Mouse (Mus musculus): Measurements from ENCODE around the gene Hist1h2ag. TPM values are rescaled to one million over a fixed set of nuclear protein-coding genes. Genes with fewer than 3 reads are reported as not detected.
A peak's percentile ranks its signal among the peaks of the same experiment; 100 is the strongest.

Hist1h2ag gene
- polyA plus RNA-seq, 1 experiment from 2014 or later: 9.4 TPM

DNA sequence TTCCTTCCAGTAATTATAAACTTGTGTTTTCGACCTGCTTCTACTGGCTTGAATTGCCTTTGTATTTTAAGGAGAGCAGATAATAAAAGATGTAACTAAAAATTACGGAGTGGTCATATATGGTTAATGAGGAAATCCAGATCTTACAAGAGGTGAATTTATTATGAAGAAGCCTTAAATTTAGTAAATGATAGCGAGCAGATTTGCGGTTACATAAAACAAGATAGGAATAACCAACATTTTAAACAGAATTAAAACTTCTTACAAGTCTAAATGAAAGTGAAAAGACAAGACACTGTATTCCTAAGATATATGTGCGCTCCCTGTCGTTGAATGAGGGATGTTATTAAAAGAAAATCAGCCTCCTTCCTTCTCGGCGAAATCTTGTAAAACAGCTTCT lies 47.8 kb downstream of the Hist1h2ag start:
- DNase-seq (no peak), ATAC-seq (no peak)
- Histone ChIP-seq H3K27me3 (ENCODE audit: insufficient read depth, low read length) (peaks cover 54% of the 10 kb centered on the region), H3K9me3 (ENCODE audit: low read length) (peaks cover 3% of the 10 kb centered on the region; the same call in 1 of the 2 replicates), H3K4me1 (ENCODE audit: insufficient read depth) (peaks cover 16% of the 10 kb centered on the region), H3K4me2 (ENCODE audit: low read depth, low read length) (peak overlapping the region; percentile 66), H3K9ac (replicated peaks) (no peak overlapping the region; the same call in 1 of the 2 replicates), H3K27ac (ENCODE audit: low read depth) (no peak overlapping the region), H3K36me3 (replicated peaks; ENCODE audit: insufficient read depth, low read length) (no peaks in the 10 kb centered on the region), H3K4me3 (ENCODE audit: low read depth, low read length) (peak overlapping the region; percentile 44)
- WGBS (ENCODE audit: insufficient replicate concordance): 5% methylated on average over 8 of the region's 8 CpGs
- TF ChIP-seq EP300 (IDR thresholded peaks at IDR 0.05; ENCODE audit: low read depth) (no peak), CTCF (IDR thresholded peaks at IDR 0.05; ENCODE audit: low read depth) (no peak)

- Histone ChIP-seq H3K4me2 (ENCODE audit: low read depth, low read length) (peak overlapping the region; percentile 66; the same call in 1 of the 2 replicates), H3K27ac (ENCODE audit: low read depth) (no peak overlapping the region), H3K9ac (replicated peaks) (no peak overlapping the region), H3K4me1 (ENCODE audit: insufficient read depth) (peaks cover 16% of the 10 kb centered on the region), H3K36me3 (replicated peaks; ENCODE audit: insufficient read depth, low read length) (no peaks in the 10 kb centered on the region), H3K27me3 (ENCODE audit: insufficient read depth, low read length) (peaks cover 46% of the 10 kb centered on the region), H3K9me3 (ENCODE audit: low read length) (peaks cover 3% of the 10 kb centered on the region; the same call in 1 of the 2 replicates), H3K4me3 (ENCODE audit: low read depth, low read length) (no peak overlapping the region)
- DNase-seq: peak; percentile 46
- no peak for TF ChIP-seq EP300 (IDR thresholded peaks at IDR 0.05; ENCODE audit: low read depth)
- no peak for TF ChIP-seq CTCF (IDR thresholded peaks at IDR 0.05; ENCODE audit: low read depth)
- WGBS (ENCODE audit: insufficient replicate concordance): 2% methylated on average over 22 of the region's 22 CpGs
- ATAC-seq: 0 out of 2 replicates have a peak, but pooled peaks have one; percentile 13
These were observed 48.6 kb downstream of the Hist1h2ag start for GRCm38 (mm10) chr13:21993957-21994738.

DNA sequence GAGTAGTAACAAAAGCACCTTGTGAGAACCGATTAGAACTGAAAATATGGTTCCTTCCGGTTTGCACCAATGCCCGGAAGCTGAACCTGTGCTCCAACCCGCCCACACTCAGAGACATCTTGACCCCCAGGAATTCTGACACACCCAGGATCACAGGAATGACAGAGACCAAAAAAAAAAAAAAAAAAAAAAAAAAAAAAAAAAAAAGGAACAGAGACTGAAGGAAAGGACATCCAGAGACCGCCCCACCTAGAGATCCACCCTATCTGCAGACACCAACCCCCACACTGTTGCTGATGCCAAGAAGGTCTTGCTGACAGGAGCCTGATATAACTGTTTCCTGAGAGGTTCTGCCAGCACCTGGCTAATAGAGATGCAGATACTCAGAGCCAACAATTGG lies 50.2 kb downstream of the Hist1h2ag start:
- DNase-seq: no peak
- no peak for ATAC-seq
- Histone ChIP-seq H3K4me1 (ENCODE audit: insufficient read depth) (peaks cover 16% of the 10 kb centered on the region), H3K4me3 (ENCODE audit: low read depth, low read length) (no peak overlapping the region), H3K9me3 (ENCODE audit: low read length) (peaks cover 3% of the 10 kb centered on the region; the same call in 1 of the 2 replicates), H3K27ac (ENCODE audit: low read depth) (no peak overlapping the region), H3K36me3 (replicated peaks; ENCODE audit: insufficient read depth, low read length) (no peaks in the 10 kb centered on the region), H3K9ac (replicated peaks) (no peak overlapping the region), H3K4me2 (ENCODE audit: low read depth, low read length) (no peak overlapping the region), H3K27me3 (ENCODE audit: insufficient read depth, low read length) (peaks cover 31% of the 10 kb centered on the region)
- 78% methylated on average over 5 of the region's 5 CpGs for WGBS (ENCODE audit: insufficient replicate concordance)
- TF ChIP-seq EP300 (IDR thresholded peaks at IDR 0.05; ENCODE audit: low read depth) (no peak), CTCF (IDR thresholded peaks at IDR 0.05; ENCODE audit: low read depth) (no peak)

Small RNAs within 50 kb of the gene (microRNA-seq; reads per million reads assigned to microRNA genes)
- not detected for gene Gm26300
- gene Gm44390: not detected
- gene Gm44486: not detected

Other genes with a start within 250 kb of the Hist1h2ag start
- 14.3 and 15.4 TPM in 2 replicates for gene Hist1h2bq, start 232.7 kb downstream of the Hist1h2ag start, polyA plus RNA-seq (2015; fragmentation: Nextera tagmentation; extraction: Ambion mirVana)
- not detected in 2 replicates for gene Hist1h2ao, start 232.5 kb downstream of the Hist1h2ag start, polyA plus RNA-seq (2015; fragmentation: Nextera tagmentation; extraction: Ambion mirVana)
- gene Hist1h4m, start 231.2 kb downstream of the Hist1h2ag start, polyA plus RNA-seq (2015; fragmentation: Nextera tagmentation; extraction: Ambion mirVana): not detected in 2 replicates
- gene Hist1h4n, start 210.7 kb downstream of the Hist1h2ag start, polyA plus RNA-seq (2015; fragmentation: Nextera tagmentation; extraction: Ambion mirVana): 9.2 and 9.8 TPM in 2 replicates
- gene Hist1h2ap, start 209.4 kb downstream of the Hist1h2ag start, polyA plus RNA-seq (2015; fragmentation: Nextera tagmentation; extraction: Ambion mirVana): 3,753 and 3,756 TPM in 2 replicates
- gene Hist1h2br, start 209.2 kb downstream of the Hist1h2ag start, polyA plus RNA-seq (2015; fragmentation: Nextera tagmentation; extraction: Ambion mirVana): 14.9 and 15.6 TPM in 2 replicates
- 0.27 and 0.32 TPM in 2 replicates for gene Zfp184, start 97.8 kb downstream of the Hist1h2ag start, polyA plus RNA-seq (2015; fragmentation: Nextera tagmentation; extraction: Ambion mirVana)
- gene Pom121l2, start 61.8 kb downstream of the Hist1h2ag start, polyA plus RNA-seq (2015; fragmentation: Nextera tagmentation; extraction: Ambion mirVana): not detected in 2 replicates
- 0.92 and 1.1 TPM in 2 replicates for gene Prss16, start 33.2 kb downstream of the Hist1h2ag start, polyA plus RNA-seq (2015; fragmentation: Nextera tagmentation; extraction: Ambion mirVana)
- 8.6 and 9.9 TPM in 2 replicates for gene Hist1h2ah, start 7.4 kb downstream of the Hist1h2ag start, polyA plus RNA-seq (2015; fragmentation: Nextera tagmentation; extraction: Ambion mirVana)
- gene Hist1h2bk, start 7.1 kb downstream of the Hist1h2ag start, polyA plus RNA-seq (2015; fragmentation: Nextera tagmentation; extraction: Ambion mirVana): 1.7 and 2.2 TPM in 2 replicates
- 18.0 and 18.3 TPM in 2 replicates for gene Hist1h4i, start 1.6 kb downstream of the Hist1h2ag start, polyA plus RNA-seq (2015; fragmentation: Nextera tagmentation; extraction: Ambion mirVana)
- 5.1 and 5.3 TPM in 2 replicates for gene Hist1h2bj, start 270 bp upstream of the Hist1h2ag start, polyA plus RNA-seq (2015; fragmentation: Nextera tagmentation; extraction: Ambion mirVana)
- gene Vmn1r188, start 41.5 kb upstream of the Hist1h2ag start, polyA plus RNA-seq (2015; fragmentation: Nextera tagmentation; extraction: Ambion mirVana): not detected in 2 replicates
- gene Vmn1r189, start 62.9 kb upstream of the Hist1h2ag start, polyA plus RNA-seq (2015; fragmentation: Nextera tagmentation; extraction: Ambion mirVana): not detected in 2 replicates
- gene Vmn1r191, start 141.0 kb upstream of the Hist1h2ag start, polyA plus RNA-seq (2015; fragmentation: Nextera tagmentation; extraction: Ambion mirVana): not detected in 2 replicates
- not detected in 2 replicates for gene Vmn1r192, start 148.2 kb upstream of the Hist1h2ag start, polyA plus RNA-seq (2015; fragmentation: Nextera tagmentation; extraction: Ambion mirVana)
- gene Vmn1r193, start 180.2 kb upstream of the Hist1h2ag start, polyA plus RNA-seq (2015; fragmentation: Nextera tagmentation; extraction: Ambion mirVana): not detected in 2 replicates
- gene Vmn1r194, start 201.3 kb upstream of the Hist1h2ag start, polyA plus RNA-seq (2015; fragmentation: Nextera tagmentation; extraction: Ambion mirVana): not detected in 2 replicates
- not detected in 2 replicates for gene Vmn1r195, start 227.6 kb upstream of the Hist1h2ag start, polyA plus RNA-seq (2015; fragmentation: Nextera tagmentation; extraction: Ambion mirVana)
- not detected in 2 replicates for gene Vmn1r196, start 247.0 kb upstream of the Hist1h2ag start, polyA plus RNA-seq (2015; fragmentation: Nextera tagmentation; extraction: Ambion mirVana)